Mouse (Mus musculus): ENCODE measurements around the gene Gm13769.
"Not testable (repeated sequence)": the region's sequence is repeated elsewhere in the genome, so short reads cannot be mapped to it uniquely, and the experiment has no call there.

DNA sequence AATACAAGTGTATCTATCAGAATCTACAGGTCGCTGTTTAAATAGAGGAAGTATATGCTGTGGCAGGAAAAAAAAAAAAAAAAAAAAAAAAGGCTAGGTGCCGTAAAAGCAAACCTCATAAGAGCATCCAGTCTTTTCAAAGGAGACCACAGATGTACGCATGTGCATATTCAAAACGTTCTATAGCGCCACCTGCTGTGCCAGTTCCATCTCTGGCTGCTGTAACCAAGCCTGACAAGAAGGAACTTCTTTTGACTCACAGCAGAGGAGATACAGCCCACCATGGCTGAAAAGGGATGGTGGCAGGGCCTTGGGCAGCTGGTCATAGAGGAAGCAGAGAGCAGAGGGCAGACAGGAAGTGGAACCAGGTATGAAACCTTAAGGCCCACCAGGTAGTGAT is 37.2 kb downstream of the Gm13769 start:
- TF ChIP-seq POLR2A (IDR thresholded peaks at IDR 0.05; ENCODE audit: insufficient read length, low read depth); POLR2AphosphoS2 (IDR thresholded peaks at IDR 0.05; ENCODE audit: insufficient read length, low read depth); MAX (IDR thresholded peaks at IDR 0.05; ENCODE audit: low read depth); TCF12 (IDR thresholded peaks at IDR 0.05; ENCODE audit: insufficient read depth, poor library complexity, severe bottlenecking); E2F4 (IDR thresholded peaks at IDR 0.05; ENCODE audit: insufficient read depth); USF1 (IDR thresholded peaks at IDR 0.05; ENCODE audit: low read depth); CEBPB (IDR thresholded peaks at IDR 0.05; ENCODE audit: insufficient read depth, poor library complexity, severe bottlenecking); TCF3 (IDR thresholded peaks at IDR 0.05; ENCODE audit: insufficient read length, low read depth); MYOD1 (IDR thresholded peaks at IDR 0.05; ENCODE audit: control insufficient read depth in 1 of 3, insufficient read length in 2 of 3, low read depth in 2 of 3): not testable (repeated sequence)

Measured in myocyte (in vitro differentiated cells).